Mouse (Mus musculus) forebrain, postnatal 0 days (tissue): Measurements from ENCODE around the gene Mmp25. TPM values are rescaled to one million over a fixed set of nuclear protein-coding genes. Genes with fewer than 3 reads are reported as not detected.
A peak's percentile ranks its signal among the peaks of the same experiment; 100 is the strongest.

Source experiments
- ATAC-seq: fragments of 200-750 bp; cut with Nextera tagmentation; 2 replicates; pipeline ENCODE4 v1.8.0; 2017; ENCODE audit warnings: mild to moderate bottlenecking, moderate library complexity
- DNase-seq: peaks from one replicate; pipeline ENCODE4 v3.0.0-alpha.2; 2015
- H3K27ac ChIP-seq: fragments of 300-500 bp; sonication (generic); 2 replicates; pipeline ENCODE4 v1.5.1; 2014; ENCODE audit warnings: low read depth, mild to moderate bottlenecking, antibody characterized with exemption, low read length, moderate library complexity, mixed read lengths
- H3K27me3 ChIP-seq: fragments of 300-500 bp; sonication (generic); 2 replicates; pipeline ENCODE4 v1.6.1; 2014; ENCODE audit warnings: mild to moderate bottlenecking, low read length, mixed read lengths; ENCODE audit not compliant: insufficient read depth
- H3K36me3 ChIP-seq: fragments of 300-500 bp; sonication (generic); 2 replicates; pipeline ENCODE4 v1.6.1; 2014; ENCODE audit warnings: mild to moderate bottlenecking, moderate library complexity; ENCODE audit not compliant: insufficient read depth
- H3K4me1 ChIP-seq: fragments of 300-500 bp; sonication (generic); 2 replicates; pipeline ENCODE4 v1.6.1; 2014; ENCODE audit warnings: antibody characterized with exemption; ENCODE audit not compliant: insufficient read depth
- H3K4me2 ChIP-seq: fragments of 300-500 bp; sonication (generic); 2 replicates; pipeline ENCODE4 v1.6.1; 2014; ENCODE audit warnings: low read depth, mild to moderate bottlenecking, moderate library complexity
- H3K4me3 ChIP-seq: fragments of 300-500 bp; sonication (generic); 2 replicates; pipeline ENCODE4 v1.5.1; 2014; ENCODE audit warnings: low read depth, low read length, mixed read lengths
- H3K9ac ChIP-seq: fragments of 300-500 bp; sonication (generic); 2 replicates; pipeline ENCODE4 v1.6.1; 2014; ENCODE audit warnings: mild to moderate bottlenecking
- H3K9me3 ChIP-seq: fragments of 300-500 bp; sonication (generic); 2 replicates; pipeline ENCODE4 v1.6.1; 2016; ENCODE audit warnings: low read length
- CTCF ChIP-seq: sonication (generic); IDR thresholded peaks from 2 replicates; pipeline ENCODE4 v1.5.1; 2016; ENCODE audit warnings: antibody characterized with exemption, control low read depth, low read depth
- WGBS: fragments of 180-500 bp; shearing (Covaris S2); extraction: QIAGEN DNeasy Blood & Tissue Kit; methylation state at CpG from one replicate; pipeline ENCODE4 v1.1.7; 2014; 5-methylcytosine and 5-hydroxymethylcytosine counted together
- polyA plus RNA-seq: library from polyadenylated mRNA; unstranded; fragments of >200 nt; fragmentation: Nextera tagmentation; extraction: Ambion mirVana; gene quantifications from 2 replicates; pipeline ENCODE4 v1.2.1, GENCODE M21; 2015
- total RNA-seq: library from RNA; depleted of rRNA; stranded (reverse); fragments of >200 nt; gene quantifications from 2 replicates; pipeline ENCODE4 v1.2.3, GENCODE M21; 2014

The Mmp25 gene
- total and polyA plus RNA-seq, 2 experiments from 2014 or later: 0.48 to 1.1 TPM

- Histone ChIP-seq H3K9me3 (no peaks in the 10 kb centered on the region), H3K36me3 (no peaks in the 10 kb centered on the region), H3K4me2 (no peak overlapping the region), H3K4me1 (no peaks in the 10 kb centered on the region), H3K27ac (no peak overlapping the region), H3K9ac (no peak overlapping the region), H3K4me3 (no peak overlapping the region), H3K27me3 (no peaks in the 10 kb centered on the region)
- no peak for ATAC-seq
- DNase-seq: no peak
- TF ChIP-seq CTCF: no peak
- 64% methylated on average over 6 of the region's 6 CpGs for WGBS
These were observed 8.9 kb upstream of the Mmp25 start for GRCm38 (mm10) chr17:23654001-23654400.

DNA sequence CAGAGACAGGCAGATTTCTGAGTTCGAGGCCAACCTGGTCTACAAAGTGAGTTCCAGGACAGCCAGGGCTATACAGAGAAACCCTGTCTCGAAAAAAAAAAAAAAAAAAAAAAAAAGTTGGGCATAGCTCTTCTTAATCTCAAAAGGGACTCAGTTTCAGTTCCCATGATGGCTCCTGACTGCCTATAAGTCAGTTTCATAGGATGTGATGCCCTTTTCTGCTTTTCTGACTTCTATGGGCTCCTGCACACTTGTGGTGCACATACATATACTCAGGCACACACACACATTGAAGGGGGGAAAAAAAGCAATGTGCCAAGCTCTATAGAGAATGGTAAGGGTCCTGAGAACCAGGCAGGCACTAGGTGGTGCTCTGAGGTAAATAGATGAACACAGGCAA lies 8.2 kb upstream of the Mmp25 start:
- Histone ChIP-seq H3K27me3 (no peaks in the 10 kb centered on the region), H3K4me1 (no peaks in the 10 kb centered on the region), H3K9me3 (no peaks in the 10 kb centered on the region), H3K4me3 (no peak overlapping the region), H3K4me2 (no peak overlapping the region), H3K27ac (no peak overlapping the region), H3K9ac (no peak overlapping the region), H3K36me3 (no peaks in the 10 kb centered on the region)
- ATAC-seq: no peak
- TF ChIP-seq CTCF: peak; percentile 21; the same call in 1 of the 2 replicates
- DNase-seq: no peak
- WGBS: 75% methylated on average over 1 of the region's 2 CpGs

GRCm38 (mm10) chr17:23651363-23651762 lies 6.3 kb upstream of the Mmp25 start:
- 78% methylated on average over 6 of the region's 6 CpGs for WGBS
- H3K9ac ChIP-seq: no peak overlapping the region
- no peaks in the 10 kb centered on the region for H3K4me1 ChIP-seq
- no peak overlapping the region for H3K4me3 ChIP-seq
- H3K4me2 ChIP-seq: no peak overlapping the region
- TF ChIP-seq CTCF: no peak
- DNase-seq: no peak
- no peak for ATAC-seq
- no peaks in the 10 kb centered on the region for H3K9me3 ChIP-seq
- no peaks in the 10 kb centered on the region for H3K27me3 ChIP-seq
- no peak overlapping the region for H3K27ac ChIP-seq
- H3K36me3 ChIP-seq: no peaks in the 10 kb centered on the region

DNA sequence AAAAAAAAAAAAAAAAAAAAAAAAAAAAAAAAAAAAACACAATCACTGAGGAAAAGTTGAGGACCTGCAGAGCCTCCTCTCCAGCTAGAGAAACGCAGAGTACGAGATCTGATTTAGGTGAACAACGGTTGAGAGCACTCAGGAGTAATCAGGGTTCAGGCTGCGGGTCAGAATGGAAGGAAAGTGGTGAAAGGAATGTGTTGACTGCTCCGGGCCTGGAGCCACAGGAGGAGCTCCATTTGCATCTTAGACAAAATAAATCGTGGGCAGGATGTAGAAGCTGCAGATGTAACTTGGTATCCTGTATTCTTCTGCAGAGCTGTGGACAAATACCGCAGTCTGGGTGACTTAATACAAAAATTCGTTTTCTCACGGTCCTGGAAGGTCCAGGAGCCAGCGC lies 817 bp upstream of the Mmp25 start:
- Histone ChIP-seq H3K27ac (no peak overlapping the region), H3K36me3 (no peaks in the 10 kb centered on the region), H3K9me3 (no peaks in the 10 kb centered on the region), H3K4me3 (no peak overlapping the region), H3K4me2 (no peak overlapping the region), H3K27me3 (peaks cover 14% of the 10 kb centered on the region), H3K9ac (no peak overlapping the region), H3K4me1 (no peaks in the 10 kb centered on the region)
- DNase-seq (no peak), ATAC-seq (no peak)
- 40% methylated on average over 10 of the region's 10 CpGs for WGBS
- TF ChIP-seq CTCF: no peak

DNA sequence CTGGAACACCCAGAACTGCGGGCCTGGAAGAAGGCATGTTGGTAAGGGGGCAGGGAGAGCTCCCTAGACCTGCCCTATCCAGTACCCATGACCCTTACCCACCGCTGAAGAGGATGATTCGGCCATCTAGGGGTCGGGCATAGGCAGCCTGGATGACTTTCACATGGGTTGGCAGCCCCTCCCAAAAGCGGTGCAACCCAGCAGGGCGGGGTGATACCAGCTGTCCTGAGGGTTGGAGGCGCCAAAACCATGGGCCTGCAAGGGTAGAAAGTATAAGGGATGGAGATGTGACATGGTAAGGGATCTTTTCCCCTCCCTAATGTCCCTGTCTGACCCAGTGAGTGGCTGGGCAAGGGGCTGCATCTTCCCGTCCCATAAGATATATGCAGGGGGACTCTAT lies 13.8 kb downstream of the Mmp25 start:
- ATAC-seq: no peak

DNA sequence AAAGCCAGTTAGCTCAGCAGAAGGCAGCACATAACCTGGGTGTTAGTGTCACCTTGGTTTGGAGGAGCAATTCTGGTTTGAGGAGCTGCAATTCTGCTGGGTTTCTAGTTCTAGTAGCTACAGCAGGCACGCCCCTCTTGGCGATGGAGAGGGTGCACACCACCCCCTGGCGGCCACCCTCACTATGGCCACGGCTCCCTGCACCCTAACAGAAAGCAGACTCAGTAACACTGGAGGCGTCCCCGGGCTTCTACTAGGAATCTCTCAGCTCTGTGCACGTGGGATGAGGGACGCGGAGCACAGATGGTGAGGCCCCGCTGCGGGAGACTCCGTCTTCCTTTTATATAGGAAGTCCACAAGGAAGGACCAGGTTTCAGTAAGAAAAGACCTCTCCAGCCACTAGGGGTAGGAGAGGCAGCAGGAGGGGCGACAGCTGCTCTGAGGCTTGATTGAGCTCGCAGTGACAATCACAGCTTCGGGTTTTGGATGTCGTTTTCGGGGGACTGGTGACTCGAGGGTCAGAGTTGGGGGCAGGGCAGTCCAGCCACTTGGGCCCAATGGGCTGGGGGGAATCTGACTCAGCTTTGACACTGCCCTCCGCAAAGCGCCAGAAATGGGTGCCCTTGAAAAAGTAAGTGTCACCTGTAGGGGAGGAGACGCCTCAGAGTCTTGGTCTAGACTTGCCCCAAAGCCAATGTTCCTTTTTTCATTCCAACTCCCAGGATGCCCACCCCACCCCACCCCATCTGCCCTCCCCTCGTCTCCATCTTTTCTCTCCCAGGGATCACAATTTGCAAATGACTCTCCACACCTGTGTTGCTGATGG lies 14.7 kb downstream of the Mmp25 start:
- peak; percentile 67 for DNase-seq
- ATAC-seq: peak; percentile 96
- Histone ChIP-seq H3K4me3 (peak overlapping the region; percentile 18), H3K9ac (peak overlapping the region; percentile 35), H3K27ac (no peak overlapping the region), H3K27me3 (no peaks in the 10 kb centered on the region), H3K9me3 (no peaks in the 10 kb centered on the region), H3K36me3 (no peaks in the 10 kb centered on the region), H3K4me2 (peak overlapping the region; percentile 39), H3K4me1 (no peaks in the 10 kb centered on the region)
- TF ChIP-seq CTCF: peak; percentile 80
- WGBS: 17% methylated on average over 22 of the region's 22 CpGs

More for the DNA sequence above, 13.8 kb downstream of the Mmp25 start:
- no peaks in the 10 kb centered on the region for H3K27me3 ChIP-seq
- H3K4me1 ChIP-seq: no peaks in the 10 kb centered on the region
- no peak for DNase-seq
- no peaks in the 10 kb centered on the region for H3K9me3 ChIP-seq
- H3K27ac ChIP-seq: no peak overlapping the region
- no peaks in the 10 kb centered on the region for H3K36me3 ChIP-seq
- H3K9ac ChIP-seq: no peak overlapping the region
- H3K4me2 ChIP-seq: no peak overlapping the region
- TF ChIP-seq CTCF: no peak
- 87% methylated on average over 8 of the region's 8 CpGs for WGBS
- H3K4me3 ChIP-seq: no peak overlapping the region

- no peak for TF ChIP-seq CTCF
- ATAC-seq (no peak), DNase-seq (no peak)
- no peaks in the 10 kb centered on the region for H3K27me3 ChIP-seq
- no peaks in the 10 kb centered on the region for H3K9me3 ChIP-seq
- no peaks in the 10 kb centered on the region for H3K4me1 ChIP-seq
- no peak overlapping the region for H3K9ac ChIP-seq
- H3K4me2 ChIP-seq: no peak overlapping the region
- no peaks in the 10 kb centered on the region for H3K36me3 ChIP-seq
- no peak overlapping the region for H3K27ac ChIP-seq
- WGBS: 34% methylated on average over 7 of the region's 7 CpGs
- H3K4me3 ChIP-seq: no peak overlapping the region
These were observed 17.3 kb downstream of the Mmp25 start for GRCm38 (mm10) chr17:23627813-23628212.
